Mouse (Mus musculus) limb, embryonic 14.5 days (tissue): Measurements from ENCODE around the gene Olfr589. TPM values are rescaled to one million over a fixed set of nuclear protein-coding genes. Genes with fewer than 3 reads are reported as not detected.
"Not testable (repeated sequence)": the region's sequence is repeated elsewhere in the genome, so short reads cannot be mapped to it uniquely, and the experiment has no call there.

Experiments
- ATAC-seq: fragments of 200-750 bp; cut with Nextera tagmentation; 2 replicates; pipeline ENCODE4 v1.8.0; 2017; ENCODE audit warnings: low read depth, moderate number of reproducible peaks, moderate TSS enrichment; ENCODE audit not compliant: low FRiP score
- DNase-seq: peaks from one replicate; pipeline ENCODE4 v3.0.0-alpha.2; 2015; ENCODE audit warnings: low spot score
- H3K27ac ChIP-seq: fragments of 300-500 bp; sonication (generic); replicated peaks from 2 replicates; pipeline ENCODE4 v1.5.1; 2014; ENCODE audit warnings: low read depth, mild to moderate bottlenecking, low read length, moderate library complexity, mixed read lengths
- H3K27me3 ChIP-seq: fragments of 300-500 bp; sonication (generic); 2 replicates; pipeline ENCODE4 v1.6.1; 2014; ENCODE audit warnings: low read length, mixed read lengths; ENCODE audit not compliant: control insufficient read depth, insufficient read depth
- H3K36me3 ChIP-seq: fragments of 300-500 bp; sonication (generic); 2 replicates; pipeline ENCODE4 v1.6.1; 2014; ENCODE audit warnings: mild to moderate bottlenecking, low read length, moderate library complexity, mixed read lengths; ENCODE audit not compliant: control insufficient read depth, insufficient read depth
- H3K4me1 ChIP-seq: fragments of 300-500 bp; sonication (generic); 2 replicates; pipeline ENCODE4 v1.6.1; 2014; ENCODE audit warnings: antibody characterized with exemption, low read length, mixed read lengths; ENCODE audit not compliant: control insufficient read depth, insufficient read depth
- H3K4me2 ChIP-seq: fragments of 300-500 bp; sonication (generic); replicated peaks from 2 replicates; pipeline ENCODE4 v1.6.1; 2014; ENCODE audit warnings: low read depth, mild to moderate bottlenecking, low read length, moderate library complexity; ENCODE audit not compliant: severe bottlenecking
- H3K4me3 ChIP-seq: fragments of 300-500 bp; sonication (generic); replicated peaks from 2 replicates; pipeline ENCODE4 v1.5.1; 2014; ENCODE audit warnings: low read length
- H3K9ac ChIP-seq: fragments of 300-500 bp; sonication (generic); 2 replicates; pipeline ENCODE4 v1.6.1; 2014; ENCODE audit warnings: mild to moderate bottlenecking, low read depth, low read length, moderate library complexity; ENCODE audit not compliant: severe bottlenecking
- H3K9me3 ChIP-seq: fragments of 300-500 bp; sonication (generic); 2 replicates; pipeline ENCODE4 v1.6.1; 2016; ENCODE audit warnings: low read length; ENCODE audit not compliant: control insufficient read depth
- POLR2A ChIP-seq: fragments of 200-500 bp; IDR thresholded peaks from 2 replicates; pipeline ENCODE4 v1.8.0; 2012; ENCODE audit warnings: inconsistent platforms, mild to moderate bottlenecking, moderate library complexity, borderline replicate concordance; ENCODE audit not compliant: insufficient read depth, insufficient read length; ENCODE audit errors: extremely low read depth
- WGBS: fragments of 180-500 bp; shearing (Covaris S2); extraction: QIAGEN DNeasy Blood & Tissue Kit; methylation state at CpG from one replicate; pipeline ENCODE4 v1.1.7; 2014; 5-methylcytosine and 5-hydroxymethylcytosine counted together
- polyA plus RNA-seq, 2 experiments: library from polyadenylated mRNA; depleted of rRNA in 1 of 2; stranded (reverse) in 1 of 2; unstranded in 1 of 2; fragments of >200 nt; fragmentation: Nextera tagmentation in 1 of 2; extraction: Ambion mirVana in 1 of 2; gene quantifications; 2 replicates each; pipeline versions ENCODE4 v1.2.1 to v1.2.3; 2012 to 2014

The Olfr589 gene
- polyA plus RNA-seq (2012; rRNA removed) (not detected in 2 replicates), polyA plus RNA-seq (2014; fragmentation: Nextera tagmentation; extraction: Ambion mirVana) (not detected in 2 replicates)

DNA sequence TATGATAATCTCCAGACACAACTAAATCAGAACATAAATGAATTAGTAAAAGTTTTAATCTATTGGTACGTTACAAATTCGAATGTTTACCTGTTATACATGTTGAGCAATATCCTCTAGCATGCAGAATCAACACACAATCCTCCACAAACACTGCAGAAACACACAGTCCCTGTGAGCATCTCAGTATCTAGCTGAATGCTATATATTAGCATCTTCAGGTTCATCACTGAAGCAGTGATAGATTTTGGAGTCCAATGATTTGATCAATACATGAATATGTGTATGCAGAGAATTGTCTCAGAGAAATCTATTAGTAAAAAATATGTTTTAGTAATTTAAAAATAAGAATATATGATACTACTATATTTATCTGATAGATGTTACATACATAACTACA, at the start of gene Olfr589:
TSS of gene Olfr589 (minus strand) at position 101 of the 400 bp plus-strand sequence.
- no peaks in the 10 kb centered on the region for H3K27me3 ChIP-seq
- H3K27ac ChIP-seq = no peak within 1 kb of the TSS
- no peaks in the 10 kb centered on the region for H3K9me3 ChIP-seq
- no peak within 1 kb of the TSS for H3K4me2 ChIP-seq
- no peak for DNase-seq
- no peaks in the 10 kb centered on the region for H3K36me3 ChIP-seq
- no peak within 1 kb of the TSS for H3K9ac ChIP-seq
- no peak for ATAC-seq
- WGBS = 61% methylated on average over 2 of the region's 2 CpGs
- TF ChIP-seq POLR2A = no peak
- H3K4me1 ChIP-seq = no peaks in the 10 kb centered on the region
- no peak within 1 kb of the TSS for H3K4me3 ChIP-seq

DNA sequence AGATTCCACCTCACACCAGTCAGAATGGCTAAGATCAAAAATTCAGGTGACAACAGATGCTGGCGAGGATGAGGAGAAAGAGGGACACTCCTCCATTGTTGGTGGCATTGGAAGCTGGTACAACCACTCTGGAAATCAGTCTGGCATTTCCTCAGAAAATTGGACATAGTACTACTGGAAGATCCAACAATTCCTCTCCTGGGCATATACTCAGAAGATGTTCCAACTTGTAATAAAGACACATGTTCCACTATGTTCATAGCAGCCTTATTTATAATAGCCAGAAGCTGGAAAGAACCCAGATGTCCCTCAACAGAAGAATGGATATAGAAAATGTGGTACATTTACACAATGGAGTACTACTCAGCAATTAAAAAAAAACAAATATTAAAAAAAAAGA, 28.3 kb upstream of the Olfr589 start, which contains the start of gene Olfr592:
TSS of gene Olfr592 (plus strand) at position 301 of the 400 bp plus-strand sequence.
- not testable (repeated sequence) for H3K4me2 ChIP-seq, ATAC-seq, H3K9me3 ChIP-seq, H3K27me3 ChIP-seq, H3K36me3 ChIP-seq, H3K9ac ChIP-seq, H3K4me3 ChIP-seq, H3K27ac ChIP-seq, DNase-seq, H3K4me1 ChIP-seq
- 91% methylated on average over 1 of the region's 1 CpGs for WGBS

DNA sequence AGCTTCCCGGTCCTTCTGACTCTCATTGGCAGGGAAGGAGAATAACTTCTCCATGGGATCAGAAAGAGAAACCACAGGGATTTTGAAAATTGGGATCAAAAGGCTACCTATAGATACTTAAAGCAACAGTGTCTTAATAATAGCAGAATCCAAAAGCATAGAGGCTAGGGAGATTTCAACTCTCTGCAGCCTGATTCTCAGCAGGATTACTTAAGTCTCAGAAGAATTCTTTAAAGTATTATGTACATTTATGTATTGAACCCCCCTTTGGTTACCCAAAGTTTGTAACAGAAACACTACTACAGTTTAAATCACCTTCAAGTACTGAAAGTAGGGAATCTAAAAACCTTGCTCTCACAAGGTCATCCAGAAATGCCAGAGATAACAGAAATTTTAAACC, 22.1 kb upstream of the Olfr589 start, which contains the start of gene Olfr591:
TSS of gene Olfr591 (minus strand) at position 101 of the 400 bp plus-strand sequence.
- no peak within 1 kb of the TSS for H3K4me3 ChIP-seq
- H3K36me3 ChIP-seq = no peaks in the 10 kb centered on the region
- ATAC-seq = no peak
- WGBS = 70% methylated on average over 1 of the region's 1 CpGs
- no peak for DNase-seq
- H3K27me3 ChIP-seq = no peaks in the 10 kb centered on the region
- TF ChIP-seq POLR2A = no peak
- H3K4me1 ChIP-seq = no peaks in the 10 kb centered on the region
- H3K9ac ChIP-seq = no peak within 1 kb of the TSS
- no peak within 1 kb of the TSS for H3K4me2 ChIP-seq
- H3K9me3 ChIP-seq = no peaks in the 10 kb centered on the region
- no peak within 1 kb of the TSS for H3K27ac ChIP-seq

DNA sequence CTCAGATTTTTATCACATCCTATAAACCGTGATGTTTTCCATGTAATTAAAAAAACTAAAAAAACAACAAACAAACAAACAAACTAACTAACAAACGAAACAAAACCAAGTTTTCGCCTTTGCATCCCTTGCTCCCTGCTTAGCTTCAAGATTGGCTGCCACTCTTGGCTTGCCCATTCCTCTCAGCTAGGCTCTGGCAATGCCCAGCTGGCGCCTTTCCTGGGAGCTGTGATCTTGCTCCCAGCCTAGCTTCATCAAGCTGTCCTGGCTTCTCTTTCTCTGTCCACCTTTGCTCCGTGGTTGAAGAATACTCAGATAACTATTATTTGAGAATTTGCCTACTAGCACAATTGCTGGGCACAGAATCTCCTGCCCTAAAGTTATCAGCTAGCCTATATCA, 13.5 kb upstream of the Olfr589 start:
- H3K4me1 ChIP-seq = no peaks in the 10 kb centered on the region
- no peak overlapping the region for H3K4me3 ChIP-seq
- no peaks in the 10 kb centered on the region for H3K27me3 ChIP-seq
- TF ChIP-seq POLR2A = no peak
- H3K36me3 ChIP-seq = no peaks in the 10 kb centered on the region
- DNase-seq = no peak
- H3K9me3 ChIP-seq = no peaks in the 10 kb centered on the region
- H3K4me2 ChIP-seq = no peak overlapping the region
- no peak overlapping the region for H3K9ac ChIP-seq
- no peak overlapping the region for H3K27ac ChIP-seq
- 69% methylated on average over 5 of the region's 5 CpGs for WGBS
- no peak for ATAC-seq

DNA sequence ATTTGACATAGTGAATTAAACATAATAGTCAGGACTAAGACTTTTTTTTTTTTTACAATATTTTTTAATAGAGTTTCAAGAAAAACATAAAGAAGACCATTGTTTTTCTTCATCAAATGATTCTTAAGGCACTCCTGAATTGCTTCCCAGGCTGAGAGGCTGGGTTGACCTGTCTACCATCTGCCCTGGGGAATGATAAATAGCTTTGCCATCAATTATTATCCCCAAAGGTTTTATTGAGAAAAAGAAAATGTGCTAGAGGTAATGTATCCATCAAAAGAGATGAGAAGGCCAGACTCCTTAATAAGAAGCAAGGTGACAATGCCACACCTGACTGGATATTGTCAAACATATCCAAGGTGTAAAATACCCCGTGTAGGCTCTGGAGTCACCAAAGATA, 15.6 kb downstream of the Olfr589 start, which contains the start of gene Olfr588-ps1:
TSS of gene Olfr588-ps1 (plus strand) at position 301 of the 400 bp plus-strand sequence.
- no peak within 1 kb of the TSS for H3K9ac ChIP-seq
- TF ChIP-seq POLR2A = no peak
- H3K27me3 ChIP-seq = no peaks in the 10 kb centered on the region
- DNase-seq (no peak), ATAC-seq (no peak)
- no peak within 1 kb of the TSS for H3K4me2 ChIP-seq
- H3K4me3 ChIP-seq = no peak within 1 kb of the TSS
- H3K27ac ChIP-seq = no peak within 1 kb of the TSS
- no peaks in the 10 kb centered on the region for H3K36me3 ChIP-seq
- no peaks in the 10 kb centered on the region for H3K9me3 ChIP-seq
- H3K4me1 ChIP-seq = no peaks in the 10 kb centered on the region
- WGBS = 79% methylated on average over 1 of the region's 1 CpGs

DNA sequence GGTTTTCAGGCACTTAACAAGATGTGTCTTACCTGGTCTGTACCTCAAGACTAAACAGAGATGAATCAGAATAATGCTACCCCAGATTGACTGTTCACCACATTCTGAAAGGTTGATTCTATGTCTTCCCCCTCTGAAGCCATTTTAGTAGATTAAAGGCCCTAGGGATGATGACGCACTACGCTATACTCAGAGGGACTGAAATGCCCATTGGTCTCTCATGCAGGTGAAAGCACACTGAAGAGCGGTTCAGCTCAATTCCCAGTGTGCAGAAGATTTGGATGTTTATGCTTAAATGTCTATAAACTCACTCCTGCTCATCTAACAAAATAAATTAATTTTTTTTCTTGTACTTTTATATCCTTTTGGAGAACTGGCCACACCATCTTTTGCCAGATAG, 30.6 kb downstream of the Olfr589 start, which contains the start of gene Olfr586:
TSS of gene Olfr586 (minus strand) at position 101 of the 400 bp plus-strand sequence.
- no peak for TF ChIP-seq POLR2A
- no peak within 1 kb of the TSS for H3K9ac ChIP-seq
- no peak within 1 kb of the TSS for H3K4me2 ChIP-seq
- no peak within 1 kb of the TSS for H3K4me3 ChIP-seq
- WGBS = 89% methylated on average over 3 of the region's 3 CpGs
- no peaks in the 10 kb centered on the region for H3K27me3 ChIP-seq
- no peak within 1 kb of the TSS for H3K27ac ChIP-seq
- H3K9me3 ChIP-seq = no peaks in the 10 kb centered on the region
- H3K4me1 ChIP-seq = no peaks in the 10 kb centered on the region
- no peaks in the 10 kb centered on the region for H3K36me3 ChIP-seq
- ATAC-seq (no peak), DNase-seq (no peak)
